Mouse (Mus musculus) kidney, adult 2 months (tissue): ENCODE data around the gene Prr9.

Source experiments
- CTCF ChIP-seq: fragments of 200-500 bp; conservative IDR thresholded peaks from 2 replicates; pipeline ENCODE4 v1.5.1; 2011; ENCODE audit warnings: low read depth, mild to moderate bottlenecking, control low read depth, low read length, moderate library complexity, mixed read lengths; ENCODE audit not compliant: insufficient read depth, insufficient read length
- POLR2A ChIP-seq: fragments of 200-500 bp; IDR thresholded peaks from one replicate; pipeline ENCODE4 v1.6.1; 2011; ENCODE audit warnings: low read depth, low read length, control low read depth

GRCm38 (mm10) chr3:92153322-92153721 lies 29.6 kb upstream of the Prr9 start:
- TF ChIP-seq CTCF (no peak), POLR2A (no peak)
